Mouse (Mus musculus): ENCODE data around the gene 3830406C13Rik.
"Not testable (repeated sequence)": the region's sequence is repeated elsewhere in the genome, so short reads cannot be mapped to it uniquely, and the experiment has no call there.

Gene 3830406C13Rik

DNA sequence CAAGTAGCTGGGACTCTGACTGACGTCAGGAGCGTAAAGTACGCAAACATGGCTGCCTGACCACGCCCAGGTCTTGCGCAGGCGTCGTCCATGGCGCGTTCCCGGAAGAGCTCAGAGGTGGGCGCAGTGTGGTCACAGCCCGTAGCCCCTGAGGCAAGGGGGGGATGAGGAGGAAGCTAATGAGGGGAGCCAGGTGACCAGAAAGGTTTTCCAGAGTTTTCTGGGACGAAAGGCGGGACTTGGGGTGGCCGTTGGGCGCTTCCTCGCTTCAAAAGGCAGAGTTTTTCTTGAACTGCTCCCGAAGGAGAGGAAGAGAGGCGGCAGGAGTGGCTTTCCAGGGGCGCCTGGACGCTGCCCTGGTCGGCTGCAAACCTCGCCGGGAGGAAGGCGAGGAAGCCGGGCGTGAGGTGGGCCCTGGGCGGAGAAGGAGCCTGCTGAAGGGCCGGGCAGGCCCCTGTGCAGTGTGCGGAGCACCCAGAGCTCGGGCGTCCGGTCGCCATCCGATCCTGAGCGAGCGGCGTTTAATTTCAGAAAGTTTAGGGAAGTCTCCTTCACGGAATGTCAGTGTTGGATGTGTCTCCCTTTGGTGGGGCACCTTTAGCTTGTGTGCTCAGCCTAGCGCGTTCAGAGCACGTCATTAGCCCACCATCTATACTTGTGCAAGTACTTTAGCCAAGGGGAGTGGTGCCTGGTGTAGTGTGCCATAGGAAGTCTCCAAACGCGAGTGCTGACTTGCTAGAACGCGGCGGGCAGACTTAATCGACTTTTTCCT, at the start of gene 3830406C13Rik:
3830406C13Rik (plus strand) TSS at position 33 of the 772 bp plus-strand sequence.
- DNase-seq = peak; percentile 89 to 92

DNA sequence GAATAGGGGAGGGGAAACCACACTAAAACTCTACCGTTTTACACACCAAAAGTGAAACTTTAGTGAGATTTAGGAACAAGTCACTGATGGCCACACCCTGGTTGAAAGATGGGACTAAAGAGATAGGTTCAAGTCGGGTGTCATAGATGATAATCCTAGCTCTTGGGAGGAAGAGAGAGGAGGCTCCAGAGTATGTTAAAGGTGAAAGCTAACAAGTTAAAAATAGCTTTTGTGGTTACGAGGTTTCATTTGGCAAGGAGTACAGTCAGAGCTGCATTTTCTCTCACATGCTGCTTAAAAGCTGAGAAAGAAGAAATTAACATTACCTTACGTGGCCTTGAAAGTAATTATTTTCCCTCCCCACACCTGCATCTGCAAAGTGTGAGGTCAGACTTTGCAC, 40.2 kb upstream of the 3830406C13Rik start:
- no peak for DNase-seq

DNA sequence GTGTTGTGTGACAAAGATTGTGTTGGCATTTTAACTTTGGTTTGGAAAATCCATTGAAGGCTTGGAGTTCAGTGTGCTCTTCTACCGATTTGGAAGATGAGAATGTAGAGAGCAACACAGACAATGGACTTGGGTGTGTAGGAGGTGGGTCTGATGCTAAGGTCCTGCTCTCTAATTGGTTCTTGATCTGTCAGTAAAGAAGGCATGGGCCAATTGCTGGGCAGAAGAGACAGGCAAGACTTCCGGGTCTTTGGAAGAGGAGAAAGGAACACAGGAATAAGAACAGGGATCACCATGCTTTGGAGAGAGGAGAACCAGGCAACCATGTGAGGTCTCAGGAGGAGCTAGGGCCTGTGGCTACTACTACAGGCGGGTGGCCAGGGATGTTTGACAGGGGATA, 7.9 kb upstream of the 3830406C13Rik start:
- no peak for DNase-seq

DNA sequence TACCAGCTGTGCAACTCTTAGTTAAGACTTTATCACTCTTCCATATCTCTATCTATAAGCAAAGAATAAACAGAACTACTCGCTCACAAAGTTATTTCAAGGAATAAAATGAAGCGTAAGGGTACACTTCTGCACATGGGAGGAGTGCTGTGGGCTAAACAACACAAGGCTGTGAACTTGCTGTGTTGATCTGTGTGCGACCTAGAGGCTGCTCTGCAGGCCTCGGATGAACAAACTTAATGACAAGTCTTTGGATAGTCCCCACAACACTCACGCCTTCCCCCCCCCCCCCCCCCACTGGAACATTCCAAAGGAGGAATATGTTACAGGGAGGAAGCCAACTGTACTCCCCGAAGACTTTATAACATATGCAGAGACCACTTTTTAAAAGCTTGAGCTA, 332 bp upstream of the 3830406C13Rik start, which contains the start of gene Gm49355:
Gm49355 (plus strand) TSS at position 336 of the 400 bp plus-strand sequence.
- no peak for DNase-seq

DNA sequence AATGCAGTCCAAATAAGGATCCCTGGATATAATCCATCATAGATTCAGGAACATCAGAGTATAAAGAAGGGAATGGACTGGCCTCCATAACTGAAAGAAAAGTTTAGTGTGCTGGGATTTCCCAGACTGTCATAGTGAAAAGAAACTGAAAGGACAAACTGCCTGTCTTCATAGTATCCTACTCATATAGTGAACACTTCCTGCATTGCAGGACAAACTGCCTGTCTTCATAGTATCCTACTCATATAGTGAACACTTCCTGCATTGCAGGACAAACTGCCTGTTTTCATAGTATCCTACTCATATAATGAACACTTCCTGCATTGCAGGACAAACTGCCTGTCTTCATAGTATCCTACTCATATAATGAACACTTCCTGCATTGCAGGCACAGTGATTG, 5.8 kb downstream of the 3830406C13Rik start:
- DNase-seq = not testable (repeated sequence)

DNA sequence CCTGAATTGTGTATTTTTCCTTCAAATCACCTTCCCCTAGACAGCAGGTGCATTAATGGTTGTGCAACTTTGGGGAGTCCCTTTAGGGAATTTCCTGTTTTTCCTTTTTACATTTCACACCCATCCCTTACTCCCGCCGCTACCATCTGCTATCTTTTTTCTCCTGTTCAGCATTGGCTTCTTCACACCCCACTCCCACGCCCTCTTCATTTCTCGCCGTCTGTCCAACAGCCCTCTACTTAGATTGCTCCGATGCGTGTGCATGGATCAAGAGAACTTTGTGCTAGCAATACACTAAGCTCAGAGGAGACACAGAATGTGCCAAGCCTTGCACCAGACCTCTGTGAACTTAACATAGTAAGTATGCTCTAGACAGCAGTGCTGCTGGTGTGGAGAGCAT, 12.4 kb downstream of the 3830406C13Rik start:
- no peak for DNase-seq

DNA sequence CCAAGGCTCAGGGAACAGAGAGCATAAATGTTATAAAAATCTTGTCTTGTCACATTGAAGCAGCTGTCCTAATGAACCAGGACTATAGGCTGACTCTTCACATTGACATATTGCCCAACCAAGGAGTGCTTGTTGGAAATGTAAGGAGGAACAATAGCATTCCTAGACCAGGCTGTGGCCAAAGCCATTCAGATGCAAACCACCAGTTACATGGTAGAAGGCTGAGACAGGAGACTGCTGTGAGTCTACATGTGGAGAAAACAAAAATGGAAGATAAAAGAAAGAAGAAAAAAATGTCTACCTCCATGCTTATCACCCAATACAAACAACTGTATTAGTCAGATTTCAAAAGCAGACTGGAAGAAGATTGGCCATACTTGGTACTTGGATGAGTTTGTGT, 15.2 kb downstream of the 3830406C13Rik start:
- DNase-seq = no peak

DNA sequence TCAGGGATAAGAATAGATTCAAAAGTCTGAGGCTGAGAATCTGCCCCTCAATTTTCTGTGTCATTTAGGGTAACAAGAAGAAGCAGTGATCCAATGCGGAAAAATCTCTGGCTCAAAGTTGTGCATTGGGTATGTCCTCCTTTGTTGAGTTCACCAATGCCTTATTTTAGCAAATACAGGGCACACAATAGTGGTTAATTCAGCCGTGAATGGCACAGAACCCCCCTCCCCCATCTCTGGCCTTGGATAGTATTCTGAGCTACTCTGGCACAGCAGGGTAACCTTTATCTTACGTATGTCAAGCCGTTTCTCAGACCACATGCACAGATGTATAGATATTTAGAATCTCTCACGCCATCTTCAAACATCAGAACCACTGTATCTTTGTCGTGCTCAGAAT, 15.7 kb downstream of the 3830406C13Rik start:
- no peak for DNase-seq

DNA sequence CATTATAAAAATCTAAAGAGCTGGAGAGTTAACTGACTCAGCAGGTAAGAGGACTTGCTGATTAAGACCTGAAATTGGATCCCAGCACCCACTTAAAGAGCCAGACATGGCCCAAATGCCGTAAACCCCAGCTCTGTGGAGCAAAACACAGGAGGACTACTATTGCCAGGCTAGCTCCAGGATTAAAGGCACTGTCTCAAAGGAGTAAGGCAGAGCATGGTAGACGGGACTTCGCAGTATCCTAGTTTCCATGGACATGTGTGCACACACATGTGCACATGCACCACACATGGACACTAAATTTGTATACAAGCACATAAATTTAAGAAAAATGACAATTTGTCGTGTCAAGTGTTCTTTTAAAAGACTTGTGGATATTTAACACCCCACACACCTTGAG, 16.3 kb downstream of the 3830406C13Rik start:
- no peak for DNase-seq

DNA sequence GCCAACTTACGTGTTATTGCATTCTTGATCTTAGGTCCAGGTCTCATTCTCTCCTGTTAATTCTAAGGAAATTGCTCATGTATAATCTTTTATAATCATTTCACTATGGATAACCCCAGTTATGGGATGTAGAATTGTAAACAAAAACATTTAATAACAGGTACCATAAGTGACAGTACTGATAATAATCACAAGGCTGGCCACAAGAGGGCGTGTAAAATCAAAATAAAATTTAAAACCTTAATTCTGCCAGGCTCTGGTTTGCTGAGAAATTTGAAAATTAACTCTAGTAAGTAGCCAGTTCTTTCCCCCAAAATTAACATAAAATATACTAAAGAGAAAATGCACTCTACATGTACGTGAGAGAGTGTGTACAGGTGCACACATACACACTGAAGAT, 16.7 kb downstream of the 3830406C13Rik start:
- no peak for DNase-seq

DNA sequence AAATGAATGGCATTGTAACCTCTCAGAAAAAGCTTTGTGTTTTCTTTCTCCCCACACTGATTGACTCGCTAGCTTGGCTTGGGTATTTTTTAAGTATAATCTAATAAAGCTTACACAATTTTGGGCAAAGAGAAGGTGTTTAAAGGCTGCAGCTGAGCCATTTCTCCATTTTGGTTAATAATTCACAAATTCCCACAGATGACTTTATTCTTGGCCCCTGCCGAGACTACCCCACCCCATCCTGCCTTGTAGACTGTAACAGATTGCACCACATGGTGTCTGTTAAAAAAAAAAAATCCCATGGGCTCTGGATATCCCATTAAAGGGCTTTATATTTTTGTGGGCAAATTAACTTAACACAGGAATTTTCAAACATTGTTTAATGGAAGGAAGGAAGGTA, 19.1 kb downstream of the 3830406C13Rik start:
- DNase-seq = no peak

DNA sequence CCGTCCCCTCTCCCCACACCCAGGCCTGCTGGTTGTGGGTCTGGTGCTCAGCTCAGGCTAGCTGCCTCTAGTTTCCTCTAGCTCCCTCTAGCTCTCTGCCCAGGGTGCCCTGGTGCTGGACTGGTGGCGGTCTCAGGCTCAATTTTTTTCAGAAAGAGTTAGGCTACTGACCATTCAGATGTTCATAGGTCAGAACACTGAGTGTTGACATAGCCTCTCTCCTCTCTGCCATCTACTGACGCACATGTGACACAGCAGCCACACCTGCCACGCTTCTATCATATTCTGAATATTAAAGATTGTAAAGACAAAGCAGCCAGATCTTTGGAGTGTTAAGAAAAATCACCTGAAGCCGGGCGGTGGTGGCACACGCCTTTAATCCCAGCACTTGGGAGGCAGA, 49.6 kb downstream of the 3830406C13Rik start:
- no peak for DNase-seq

DNA sequence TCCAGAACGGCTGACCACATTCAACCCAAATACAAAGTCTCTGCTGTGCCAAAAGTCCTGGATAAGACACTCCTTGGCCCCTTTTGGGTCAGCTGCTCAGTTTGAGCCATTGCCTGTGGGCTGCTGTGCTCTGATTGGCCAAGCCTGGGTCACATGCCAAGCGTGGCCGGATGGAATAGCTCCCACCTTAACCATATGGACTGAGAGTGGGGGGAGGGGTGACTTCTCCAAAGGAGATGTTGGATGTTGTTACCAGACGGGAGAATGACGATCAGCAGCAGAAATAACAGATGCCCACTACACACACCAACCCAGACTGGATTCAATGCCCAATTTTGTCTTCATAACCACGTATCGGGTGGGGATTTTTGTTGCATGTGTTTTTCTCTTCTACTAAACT, 51.0 kb downstream of the 3830406C13Rik start:
- DNase-seq = no peak

DNA sequence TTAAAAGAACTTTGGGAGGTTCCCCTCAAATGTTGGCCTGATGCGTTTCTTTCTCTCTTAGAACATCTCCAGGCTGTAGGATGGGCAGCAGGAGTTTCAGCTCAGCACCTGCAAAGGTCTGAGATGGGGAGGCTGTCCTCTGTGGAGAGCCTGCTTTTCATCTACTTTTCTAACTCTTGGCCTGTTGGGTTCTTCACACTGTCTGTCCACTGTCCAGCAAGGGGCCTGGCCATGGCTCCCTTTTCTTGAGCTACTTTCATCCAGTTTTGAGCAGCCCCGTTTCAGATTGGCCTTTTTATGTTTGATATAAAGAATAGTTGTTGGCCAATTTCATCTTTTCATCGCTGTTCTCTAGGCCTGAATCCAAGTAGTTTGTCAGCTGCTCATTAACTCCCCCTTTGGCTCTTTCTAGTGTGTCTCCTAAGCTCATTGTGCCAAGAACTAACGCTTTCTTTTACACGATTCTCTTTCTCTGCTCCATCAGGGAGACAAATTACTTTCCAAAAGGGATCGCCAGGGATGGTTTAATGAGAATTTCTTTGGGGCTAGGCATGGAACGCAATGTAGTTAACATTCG, 53.5 kb downstream of the 3830406C13Rik start:
- DNase-seq = no peak

DNA sequence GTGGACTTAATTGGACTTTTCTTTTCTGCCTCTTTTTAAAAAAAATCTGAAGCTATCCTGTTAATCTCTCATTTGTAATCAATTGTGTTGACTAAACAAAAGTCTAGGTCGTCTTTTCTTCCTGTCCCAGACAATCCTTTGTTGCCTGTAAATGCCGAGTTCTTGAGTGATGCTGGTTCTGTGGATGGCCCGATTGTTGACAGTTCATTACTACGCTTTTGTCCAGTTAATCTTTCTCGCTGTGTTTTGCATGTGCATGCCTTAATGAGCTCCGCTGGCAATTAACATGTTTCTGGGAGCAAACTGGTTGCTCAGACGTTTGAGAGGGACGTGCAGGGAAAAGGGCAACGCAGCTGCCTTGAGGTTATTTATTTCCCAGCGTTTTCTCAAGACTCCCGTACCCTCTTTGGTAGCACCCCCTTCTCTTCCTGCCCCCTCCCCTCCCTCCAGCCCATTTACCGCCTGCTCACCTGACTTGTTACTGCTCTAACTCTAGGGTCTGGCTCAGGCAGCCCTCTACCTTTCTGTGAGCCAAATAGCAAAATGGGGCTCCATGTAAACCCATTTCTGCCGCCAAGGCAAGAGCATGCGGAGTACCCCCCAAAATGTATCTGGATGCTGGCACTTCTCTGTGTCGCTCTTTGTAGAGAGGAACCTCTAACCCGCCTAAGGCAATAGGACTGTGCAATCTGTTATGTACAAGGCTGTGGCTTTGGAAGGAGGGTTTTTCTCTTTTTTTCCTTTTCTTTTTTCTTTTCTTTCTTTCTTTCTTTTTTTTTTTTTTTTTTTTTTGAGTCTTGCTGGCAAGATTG, 54.2 kb downstream of the 3830406C13Rik start:
- no peak for DNase-seq

DNA sequence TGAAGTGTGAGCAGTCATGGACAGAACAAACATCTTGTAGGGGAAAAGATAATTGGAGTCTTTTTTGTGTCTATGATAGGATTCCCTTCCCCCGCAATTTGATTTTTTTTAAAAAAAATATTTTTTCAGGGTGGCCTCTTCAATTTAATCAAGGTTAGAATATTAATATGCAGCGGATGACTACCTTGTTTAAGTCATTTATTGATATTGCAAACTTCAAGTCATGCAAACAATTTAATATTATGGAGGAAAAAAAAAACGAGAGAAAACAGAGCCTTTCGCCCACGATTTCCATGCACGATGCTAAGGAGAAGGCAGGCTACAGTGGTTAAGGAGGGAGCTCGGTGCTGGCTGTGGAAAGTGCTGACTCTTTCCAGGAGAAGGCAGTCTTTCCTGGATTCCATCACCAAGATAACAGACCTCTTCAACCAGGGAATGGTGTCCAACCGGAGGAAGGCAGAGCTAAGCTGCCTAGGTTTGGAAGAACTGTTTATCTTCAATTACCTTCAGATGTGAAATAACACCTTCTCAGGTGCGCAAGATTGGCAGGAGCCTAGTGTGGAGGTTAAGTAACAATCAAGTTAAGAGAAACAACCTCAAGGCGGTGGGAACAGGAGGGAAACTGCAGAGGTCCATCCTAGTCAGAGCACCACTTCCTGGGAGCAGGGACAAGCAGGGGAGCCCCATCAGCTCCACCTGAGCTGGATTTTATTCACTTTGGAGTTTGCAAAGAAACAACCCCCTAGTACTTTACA, 55.0 kb downstream of the 3830406C13Rik start:
- no peak for DNase-seq

DNA sequence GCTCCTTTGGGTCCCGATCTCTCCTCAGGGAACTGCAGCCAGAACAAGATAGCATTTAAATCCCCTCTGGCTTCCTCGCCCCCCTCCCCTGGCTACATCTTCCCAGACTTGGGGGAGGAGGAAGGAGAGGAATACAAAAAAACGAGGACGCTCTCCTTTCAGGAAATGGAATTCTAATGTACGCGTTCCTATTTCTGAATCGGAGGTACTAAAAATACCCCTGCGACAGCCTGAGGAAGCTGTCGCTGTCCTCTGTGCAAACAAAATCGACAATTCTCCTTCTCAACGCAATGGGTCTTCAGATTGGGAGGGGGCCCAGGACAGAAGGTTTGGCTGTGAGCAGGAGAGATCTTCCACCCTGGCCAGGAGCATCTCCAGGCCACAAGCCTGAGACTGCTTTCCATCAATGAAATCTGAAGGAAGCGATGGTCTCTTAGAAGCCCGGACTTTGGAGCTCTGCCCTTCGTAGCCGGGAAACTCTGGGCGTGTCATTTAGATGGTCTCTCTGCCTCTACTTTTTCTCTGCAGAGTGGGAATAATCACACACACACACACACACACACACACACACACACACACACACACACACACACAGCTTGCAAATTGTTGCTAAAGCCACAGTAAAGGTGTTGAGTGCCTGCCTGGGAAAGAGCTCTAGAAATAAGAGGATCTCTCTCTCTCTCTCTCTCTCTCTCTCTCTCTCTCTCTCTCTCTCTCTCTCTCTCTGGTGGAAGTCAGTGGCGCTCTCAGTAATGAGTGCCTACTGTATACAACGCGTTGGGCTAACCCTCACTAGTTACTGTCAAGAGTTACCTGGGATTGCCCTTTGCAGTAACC, 56.5 kb downstream of the 3830406C13Rik start:
- DNase-seq = no peak

DNA sequence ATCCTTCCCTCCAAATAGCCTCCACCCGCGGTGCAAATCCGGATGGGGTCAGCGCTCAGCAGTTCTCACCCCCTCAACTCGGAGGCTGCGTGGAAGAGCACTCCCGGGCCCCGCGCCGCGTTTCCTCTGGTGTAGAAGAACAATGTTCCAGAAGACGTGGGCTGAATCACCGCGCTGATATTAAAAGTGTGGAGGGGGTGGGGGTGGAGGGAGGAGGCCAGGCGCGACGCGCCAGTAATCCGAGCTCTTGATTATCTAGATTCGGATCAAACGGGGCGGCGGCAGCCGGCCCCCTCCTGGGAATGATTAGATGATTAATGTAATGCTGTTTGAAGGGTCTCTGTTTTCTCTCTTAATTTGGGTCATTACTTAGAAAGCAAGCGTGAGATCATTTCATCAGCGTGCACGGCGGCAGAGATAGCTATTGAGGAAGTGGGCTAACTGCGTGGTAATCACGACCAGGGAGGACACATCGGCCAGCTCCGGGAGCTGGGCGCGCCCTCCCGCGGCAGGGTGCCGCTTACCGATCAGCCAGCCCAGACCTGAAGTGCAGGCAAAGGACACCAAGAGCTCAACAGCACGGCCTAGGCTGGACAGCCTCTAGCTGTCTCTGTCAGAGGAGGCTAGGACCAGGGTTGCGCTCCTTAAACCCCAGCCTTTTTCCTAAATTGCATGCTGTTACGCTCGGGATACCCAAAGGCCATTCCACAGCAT, 57.3 kb downstream of the 3830406C13Rik start:
- DNase-seq = no peak

DNA sequence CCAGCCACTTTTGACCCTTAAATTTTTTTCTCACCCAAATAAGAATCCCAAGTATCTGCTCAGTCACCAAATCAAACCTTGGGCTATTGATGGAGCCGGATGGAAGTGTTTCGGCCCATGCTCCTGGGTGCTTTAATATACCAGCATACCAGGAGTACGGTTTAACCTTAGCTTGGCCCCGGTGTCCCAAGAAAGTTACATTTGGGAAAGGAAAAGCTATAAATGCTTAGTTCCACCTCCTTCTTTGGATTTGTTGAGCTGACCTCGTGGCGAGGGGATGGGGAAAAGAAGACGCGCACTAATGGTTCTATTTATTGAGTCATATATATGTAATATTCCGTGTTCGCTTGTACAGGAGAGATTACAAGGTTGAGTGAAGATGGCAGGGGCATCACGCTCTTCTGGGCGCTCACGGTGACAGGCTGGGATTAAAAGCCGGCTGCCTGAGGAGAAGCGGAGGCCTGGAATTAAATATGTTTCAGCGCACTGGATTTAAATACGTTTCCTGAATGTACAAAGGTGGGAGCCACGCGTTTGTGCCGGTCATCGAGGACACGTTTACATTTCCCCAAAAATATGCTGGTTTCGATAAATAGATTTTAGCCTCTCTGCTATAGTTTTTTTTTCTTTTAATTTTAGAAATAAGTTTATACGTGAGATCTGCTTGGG, 58.0 kb downstream of the 3830406C13Rik start:
- DNase-seq = no peak

DNA sequence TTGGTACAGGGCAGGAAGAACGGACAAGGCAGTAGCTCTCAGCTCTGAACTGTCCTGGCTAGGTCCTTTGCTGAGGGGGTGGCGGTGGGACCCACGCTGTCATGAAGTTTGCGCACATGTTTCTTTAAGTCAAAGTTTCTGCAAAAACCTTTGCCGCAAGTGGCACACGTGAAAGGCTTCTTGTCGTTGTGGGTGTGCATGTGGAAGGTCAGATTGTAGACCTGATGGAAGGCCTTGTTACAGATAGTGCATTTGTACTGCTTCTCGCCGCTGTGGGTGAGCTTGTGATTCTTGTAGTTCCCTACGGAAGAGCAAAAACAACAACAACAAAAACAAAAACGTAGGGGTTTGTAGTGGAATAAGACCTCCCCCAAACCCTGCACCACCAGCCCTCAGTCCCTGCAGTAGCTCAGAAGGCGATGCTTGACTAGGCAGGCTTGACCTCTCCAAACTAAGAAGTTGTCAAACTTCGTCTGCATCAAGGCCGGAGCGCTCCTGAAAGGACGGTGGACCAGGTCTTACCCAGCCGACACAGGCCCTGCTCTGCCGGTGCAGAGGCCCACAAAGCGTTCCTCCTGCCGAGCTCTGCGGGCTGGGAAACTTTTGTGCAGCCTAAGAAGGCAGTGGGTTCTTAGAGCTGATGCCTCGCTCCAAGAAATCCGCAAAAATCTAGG, 58.6 kb downstream of the 3830406C13Rik start:
- no peak for DNase-seq
